Mouse (Mus musculus) CH12.LX (cell line): ENCODE results near the gene Adamts20. TPM values are rescaled to one million over a fixed set of nuclear protein-coding genes. Genes with fewer than 3 reads are reported as not detected.
A peak's percentile ranks its signal among the peaks of the same experiment; 100 is the strongest.

Source experiments
- DNase-seq: peaks from one replicate; pipeline ENCODE4 v3.0.0-alpha.2; 2013; ENCODE audit errors: extremely low read depth
- H3K27ac ChIP-seq: 2 replicates; pipeline ENCODE4 v1.5.1; 2012; ENCODE audit warnings: low read depth, mild to moderate bottlenecking, control low read depth, moderate library complexity; ENCODE audit not compliant: insufficient read depth
- H3K27me3 ChIP-seq: replicated peaks from 2 replicates; pipeline ENCODE3; 2012; ENCODE audit warnings: inconsistent platforms
- H3K36me3 ChIP-seq, 2 experiments: replicated peaks in 1 of 2; 2 replicates each; pipeline versions ENCODE3 to v1.6.1; 2012; ENCODE audit warnings: inconsistent platforms in 1 of 2, low read length in 1 of 2, mild to moderate bottlenecking in 1 of 2, mixed read lengths in 1 of 2, moderate library complexity in 1 of 2; ENCODE audit not compliant: control insufficient read depth in 1 of 2, insufficient read depth in 1 of 2
- H3K4me1 ChIP-seq, 2 experiments: 2 replicates each; pipeline ENCODE4 v1.6.1; 2012; ENCODE audit warnings: inconsistent platforms in 1 of 2, moderate library complexity in 1 of 2; ENCODE audit not compliant: insufficient read depth in 2 of 2, control insufficient read depth in 1 of 2
- H3K4me2 ChIP-seq: 2 replicates; pipeline ENCODE4 v1.6.1; 2012; ENCODE audit warnings: low read depth, mild to moderate bottlenecking, control low read depth; ENCODE audit not compliant: poor library complexity, insufficient read depth, severe bottlenecking
- H3K4me3 ChIP-seq, 3 experiments: fragments of 150-350 bp in 1 of 3; sonication (generic) in 1 of 3; replicated peaks in 1 of 3; 2 replicates each; pipeline versions ENCODE3 to v1.5.1; 2011 to 2012; ENCODE audit warnings: low read depth in 2 of 3, low read length in 2 of 3, mild to moderate bottlenecking in 2 of 3, moderate library complexity in 2 of 3, control low read depth in 1 of 3, improper control_type of control experiment in 1 of 3, inconsistent platforms in 1 of 3, mixed read lengths in 1 of 3; ENCODE audit not compliant: poor library complexity in 1 of 3
- H3K79me2 ChIP-seq: replicated peaks from 2 replicates; pipeline ENCODE4 v1.6.1; 2012; ENCODE audit warnings: mild to moderate bottlenecking, moderate library complexity; ENCODE audit not compliant: control insufficient read depth, poor library complexity, insufficient read depth, severe bottlenecking; ENCODE audit errors: extremely low read depth
- H3K9ac ChIP-seq: 2 replicates; pipeline ENCODE4 v1.6.1; 2012; ENCODE audit warnings: low read depth, mild to moderate bottlenecking, control low read depth, moderate library complexity; ENCODE audit not compliant: insufficient read depth
- H3K9me3 ChIP-seq: replicated peaks from 2 replicates; pipeline ENCODE3; 2012; ENCODE audit warnings: low read length, inconsistent platforms, mixed read lengths
- BHLHE40 ChIP-seq: IDR thresholded peaks from 2 replicates; pipeline ENCODE4 v1.6.1; 2011; ENCODE audit warnings: mild to moderate bottlenecking, low read depth, low read length, improper control_type of control experiment
- CHD1 ChIP-seq: IDR thresholded peaks from 2 replicates; pipeline ENCODE4 v1.6.1; 2012; ENCODE audit warnings: low read depth, low read length, improper control_type of control experiment, inconsistent platforms
- CHD2 ChIP-seq: IDR thresholded peaks from 2 replicates; pipeline ENCODE4 v1.6.1; 2011; ENCODE audit warnings: low read length, improper control_type of control experiment
- CTCF ChIP-seq, 2 experiments: IDR thresholded peaks in 1 of 2; conservative IDR thresholded peaks in 1 of 2; 2 replicates each; pipeline ENCODE4 v1.5.1; 2011 to 2012; ENCODE audit warnings: low read depth in 2 of 2, low read length in 2 of 2, improper control_type of control experiment in 1 of 2, inconsistent platforms in 1 of 2, mild to moderate bottlenecking in 1 of 2, moderate library complexity in 1 of 2
- E2F4 ChIP-seq: IDR thresholded peaks from 2 replicates; pipeline ENCODE4 v1.6.1; 2011; ENCODE audit warnings: low read depth, low read length, improper control_type of control experiment; ENCODE audit not compliant: insufficient replicate concordance
- ELF1 ChIP-seq: IDR thresholded peaks from 2 replicates; pipeline ENCODE4 v1.6.1; 2014; ENCODE audit warnings: low read depth, mild to moderate bottlenecking, inconsistent platforms, low read length, improper control_type of control experiment
- EP300 ChIP-seq: IDR thresholded peaks from 2 replicates; pipeline ENCODE4 v1.6.1; 2011; ENCODE audit warnings: low read length, improper control_type of control experiment
- ETS1 ChIP-seq: conservative IDR thresholded peaks from 2 replicates; pipeline ENCODE4 v1.6.1; 2012; ENCODE audit warnings: low read depth, mild to moderate bottlenecking, inconsistent platforms, low read length, improper control_type of control experiment, moderate library complexity
- GABPA ChIP-seq: IDR thresholded peaks from 2 replicates; pipeline ENCODE4 v1.6.1; 2012; ENCODE audit warnings: low read depth, low read length, improper control_type of control experiment, inconsistent platforms; ENCODE audit not compliant: insufficient replicate concordance
- IRF4 ChIP-seq: IDR thresholded peaks from 2 replicates; pipeline ENCODE4 v1.6.1; 2014; ENCODE audit warnings: low read depth, mild to moderate bottlenecking, inconsistent platforms, low read length, improper control_type of control experiment
- JUN ChIP-seq: IDR thresholded peaks from 2 replicates; pipeline ENCODE4 v1.6.1; 2011; ENCODE audit warnings: low read depth, mild to moderate bottlenecking, low read length, improper control_type of control experiment, moderate library complexity; ENCODE audit not compliant: insufficient read depth
- MAFK ChIP-seq: IDR thresholded peaks from 2 replicates; pipeline ENCODE4 v1.6.1; 2011; ENCODE audit warnings: low read length, improper control_type of control experiment; ENCODE audit not compliant: insufficient replicate concordance
- MAX ChIP-seq: IDR thresholded peaks from 2 replicates; pipeline ENCODE4 v1.6.1; 2011; ENCODE audit warnings: low read length, improper control_type of control experiment
- MYC ChIP-seq: IDR thresholded peaks from 2 replicates; pipeline ENCODE4 v1.6.1; 2011; ENCODE audit warnings: low read depth, mild to moderate bottlenecking, improper control_type of control experiment, low read length
- NELFE ChIP-seq: IDR thresholded peaks from 2 replicates; pipeline ENCODE4 v1.6.1; 2011; ENCODE audit warnings: low read depth, low read length, improper control_type of control experiment
- PAX5 ChIP-seq: IDR thresholded peaks from 2 replicates; pipeline ENCODE4 v1.6.1; 2012; ENCODE audit warnings: low read length, inconsistent platforms, mixed read lengths
- POLR2A ChIP-seq: IDR thresholded peaks from 2 replicates; pipeline ENCODE4 v1.6.1; 2011; ENCODE audit warnings: low read depth, mild to moderate bottlenecking, improper control_type of control experiment, low read length
- RAD21 ChIP-seq: IDR thresholded peaks from 2 replicates; pipeline ENCODE4 v1.6.1; 2011; ENCODE audit warnings: low read depth, mild to moderate bottlenecking, low read length, improper control_type of control experiment, moderate library complexity
- RCOR1 ChIP-seq: conservative IDR thresholded peaks from 2 replicates; pipeline ENCODE4 v1.6.1; 2012; ENCODE audit warnings: low read depth, mild to moderate bottlenecking, inconsistent platforms, low read length, improper control_type of control experiment
- SIN3A ChIP-seq: IDR thresholded peaks from 2 replicates; pipeline ENCODE4 v1.6.1; 2012; ENCODE audit warnings: low read length, improper control_type of control experiment, inconsistent platforms
- SMC3 ChIP-seq: IDR thresholded peaks from 2 replicates; pipeline ENCODE4 v1.6.1; 2011; ENCODE audit warnings: low read depth, low read length, improper control_type of control experiment
- TBP ChIP-seq: conservative IDR thresholded peaks from 2 replicates; pipeline ENCODE4 v1.6.1; 2011; ENCODE audit warnings: low read depth, low read length, improper control_type of control experiment
- TCF12 ChIP-seq: IDR thresholded peaks from 2 replicates; pipeline ENCODE4 v1.6.1; 2014; ENCODE audit warnings: low read depth, mild to moderate bottlenecking, inconsistent platforms, low read length, improper control_type of control experiment
- USF2 ChIP-seq: conservative IDR thresholded peaks from 2 replicates; pipeline ENCODE4 v1.6.1; 2011; ENCODE audit warnings: low read depth, low read length, improper control_type of control experiment
- ZKSCAN1 ChIP-seq: IDR thresholded peaks from 2 replicates; pipeline ENCODE4 v1.6.1; 2012; ENCODE audit warnings: low read depth, inconsistent platforms, low read length, improper control_type of control experiment, borderline replicate concordance
- ZNF384 ChIP-seq: IDR thresholded peaks from 2 replicates; pipeline ENCODE4 v1.6.1; 2012; ENCODE audit warnings: low read depth, low read length, improper control_type of control experiment, inconsistent platforms
- dilution Hi-C: fragments of 300-500 bp; cut with MboI; formaldehyde crosslinking; loops from 2 replicates; pipeline ENCODE4 v1.14.3; 2020; ENCODE audit warnings: low sequenced_read_pairs; ENCODE audit not compliant: extremely low pct_unique_long_range_greater_than_20kb, extremely low pct_ligation_motif_present
- in situ Hi-C: fragments of 300-500 bp; cut with MboI; formaldehyde crosslinking; loops from 3 replicates; pipeline ENCODE4 v1.14.3; 2019; ENCODE audit warnings: low sequenced_read_pairs, low pct_ligation_motif_present, low pct_unique_long_range_greater_than_20kb, mixed read lengths
- polyA plus RNA-seq: library from polyadenylated mRNA; unstranded; fragments of >175 nt; gene quantifications from 2 replicates; pipeline ENCODE4 v1.2.1, GENCODE M21; 2012; ENCODE audit warnings: low read depth; ENCODE audit not compliant: insufficient read length
- total RNA-seq, 2 experiments: library from RNA; depleted of rRNA; stranded (reverse); fragments of 300-350 nt in 1 of 2; fragments of >200 nt in 1 of 2; gene quantifications; 2 replicates each; pipeline ENCODE4 v1.2.3; 2012 to 2014

The Adamts20 gene
- total and polyA plus RNA-seq, 3 experiments: 0.37 to 1.5 (median 0.68) TPM

GRCm38 (mm10) chr15:94276418-94276817, 188.8 kb downstream of the Adamts20 start:
- dilution Hi-C loops: no loop called here
- no peaks in the 10 kb centered on the region for H3K36me3 ChIP-seq
- no peaks in the 10 kb centered on the region for H3K4me1 ChIP-seq
- no peaks in the 10 kb centered on the region for H3K79me2 ChIP-seq
- TF ChIP-seq JUN (no peak), ETS1 (no peak), GABPA (no peak), ZNF384 (no peak), RCOR1 (no peak), SIN3A (no peak), PAX5 (no peak), EP300 (no peak), CHD1 (no peak)
- no peak for DNase-seq
- no peak overlapping the region for H3K4me3 ChIP-seq
- in situ Hi-C loops: no loop called here
- no peak overlapping the region for H3K27ac ChIP-seq
- H3K4me2 ChIP-seq: no peak overlapping the region
- no peaks in the 10 kb centered on the region for H3K27me3 ChIP-seq
- H3K9ac ChIP-seq: no peak overlapping the region
- no peaks in the 10 kb centered on the region for H3K9me3 ChIP-seq

GRCm38 (mm10) chr15:94265630-94266029, 199.6 kb downstream of the Adamts20 start:
- no peak for TF ChIP-seq BHLHE40
- TF ChIP-seq TBP: no peak
- TF ChIP-seq MYC: no peak
- no peak for TF ChIP-seq ZNF384
- no peak for TF ChIP-seq TCF12
- TF ChIP-seq GABPA: no peak
- TF ChIP-seq CHD2: no peak
- TF ChIP-seq JUN: no peak
- no peak for TF ChIP-seq ETS1
- TF ChIP-seq ELF1: no peak
- no peak for TF ChIP-seq PAX5
- TF ChIP-seq ZKSCAN1: no peak
- no peak for TF ChIP-seq RCOR1
- TF ChIP-seq SIN3A: no peak
- TF ChIP-seq USF2: no peak
- no peak for TF ChIP-seq POLR2A
- TF ChIP-seq NELFE: no peak
- TF ChIP-seq IRF4: no peak
- TF ChIP-seq E2F4: no peak
- no peak for TF ChIP-seq MAFK
- TF ChIP-seq RAD21: peak; percentile 66
- no peak for TF ChIP-seq EP300
- no peak for TF ChIP-seq MAX
- peak; percentile 62 for TF ChIP-seq SMC3
- peak; percentile 72 to 81 for TF ChIP-seq CTCF (conservative IDR thresholded peaks at IDR 0.05 in 1 of 2, IDR thresholded peaks at IDR 0.05 in 1 of 2; ENCODE audit: low read depth in 2 of 2, low read length in 2 of 2)
- TF ChIP-seq, all 38 proteins: peak for 3
- Histone ChIP-seq H3K27ac (no peak overlapping the region), H3K36me3 (no peaks in the 10 kb centered on the region), H3K4me3 (no peak overlapping the region), H3K4me2 (no peak overlapping the region; the same call in 1 of the 2 replicates), H3K27me3 (no peaks in the 10 kb centered on the region), H3K4me1 (peaks cover 0 to 2% of the 10 kb centered on the region in 2 experiments; a peak in 1 of 4 replicates), H3K9ac (no peak overlapping the region), H3K9me3 (no peaks in the 10 kb centered on the region), H3K79me2 (no peaks in the 10 kb centered on the region)
- in situ Hi-C loops (loop anchor here (10.0 kb wide), 1 partner anchor 269 kb away; no protein-coding TSS in a partner anchor), dilution Hi-C loops (no loop called here)
- peak; percentile 72 for DNase-seq
